Mouse (Mus musculus) heart, embryonic 10.5 days (tissue): ENCODE measurements around the gene Pak6. TPM values are rescaled to one million over a fixed set of nuclear protein-coding genes. Genes with fewer than 3 reads are reported as not detected.

Experiments
- DNase-seq: peaks from one replicate; pipeline ENCODE4 v3.0.0-alpha.2; 2017; ENCODE audit warnings: low spot score
- H3K27ac ChIP-seq: fragments of 300-500 bp; sonication (generic); 2 replicates; pipeline ENCODE4 v1.5.1; 2016; ENCODE audit warnings: mild to moderate bottlenecking
- H3K27me3 ChIP-seq: fragments of 300-500 bp; sonication (generic); 2 replicates; pipeline ENCODE4 v1.6.1; 2016; ENCODE audit warnings: mild to moderate bottlenecking; ENCODE audit not compliant: poor library complexity, insufficient read depth, severe bottlenecking
- H3K36me3 ChIP-seq: fragments of 300-500 bp; sonication (generic); 2 replicates; pipeline ENCODE4 v1.6.1; 2016; ENCODE audit warnings: mild to moderate bottlenecking, moderate library complexity
- H3K4me1 ChIP-seq: fragments of 300-500 bp; sonication (generic); 2 replicates; pipeline ENCODE4 v1.6.1; 2016; ENCODE audit warnings: mild to moderate bottlenecking
- H3K4me3 ChIP-seq: fragments of 300-500 bp; sonication (generic); 2 replicates; pipeline ENCODE4 v1.5.1; 2016; ENCODE audit warnings: mild to moderate bottlenecking, moderate library complexity
- H3K9me3 ChIP-seq: fragments of 300-500 bp; sonication (generic); 2 replicates; pipeline ENCODE4 v1.6.1; 2016; ENCODE audit warnings: mild to moderate bottlenecking, moderate library complexity
- WGBS: fragments of 180-500 bp; shearing (Covaris S2); methylation state at CpG from one replicate; pipeline ENCODE4 v1.1.7; 2016; 5-methylcytosine and 5-hydroxymethylcytosine counted together
- polyA plus RNA-seq: library from polyadenylated mRNA; unstranded; fragments of >200 nt; fragmentation: Nextera tagmentation; extraction: Ambion mirVana; gene quantifications from 2 replicates; pipeline ENCODE4 v1.2.1, GENCODE M21; 2016

The Pak6 gene
- polyA plus RNA-seq, 1 experiment from 2014 or later, result 1.7 TPM

GRCm38 (mm10) chr2:118671728-118672127 lies 8.6 kb downstream of the Pak6 start:
- no peak overlapping the region for H3K27ac ChIP-seq
- H3K36me3 ChIP-seq, result no peaks in the 10 kb centered on the region
- 63% methylated on average over 1 of the region's 1 CpGs for WGBS
- H3K27me3 ChIP-seq, result peaks cover 73% of the 10 kb centered on the region
- peaks cover 30% of the 10 kb centered on the region for H3K4me1 ChIP-seq
- no peak overlapping the region for H3K4me3 ChIP-seq
- no peak for DNase-seq
- no peaks in the 10 kb centered on the region for H3K9me3 ChIP-seq

- H3K4me3 ChIP-seq, result no peak overlapping the region
- no peak overlapping the region for H3K27ac ChIP-seq
- WGBS, result 23% methylated on average over 15 of the region's 15 CpGs
Measured at GRCm38 (mm10) chr2:118673686-118674465, 10.8 kb downstream of the Pak6 start.

GRCm38 (mm10) chr2:118674500-118674899 lies 11.4 kb downstream of the Pak6 start:
- H3K36me3 ChIP-seq, result no peaks in the 10 kb centered on the region
- H3K4me1 ChIP-seq, result peaks cover 32% of the 10 kb centered on the region
- no peak overlapping the region for H3K4me3 ChIP-seq
- H3K27ac ChIP-seq, result no peak overlapping the region
- DNase-seq, result no peak
- H3K9me3 ChIP-seq, result no peaks in the 10 kb centered on the region
- 7% methylated on average over 7 of the region's 7 CpGs for WGBS
- H3K27me3 ChIP-seq, result peaks cover 96% of the 10 kb centered on the region

More at GRCm38 (mm10) chr2:118673686-118674465, 10.8 kb downstream of the Pak6 start:
- Histone ChIP-seq H3K36me3 (no peaks in the 10 kb centered on the region), H3K4me1 (peaks cover 32% of the 10 kb centered on the region), H3K27me3 (peaks cover 95% of the 10 kb centered on the region), H3K9me3 (no peaks in the 10 kb centered on the region)
- DNase-seq, result no peak

- Histone ChIP-seq H3K4me3 (peak overlapping the region; percentile 71), H3K36me3 (no peaks in the 10 kb centered on the region), H3K27ac (peak overlapping the region; percentile 74), H3K4me1 (peaks cover 26% of the 10 kb centered on the region), H3K27me3 (peaks cover 99% of the 10 kb centered on the region), H3K9me3 (no peaks in the 10 kb centered on the region)
- no peak for DNase-seq
- under 1% methylated on average over 86 of the region's 89 CpGs for WGBS
Measured at GRCm38 (mm10) chr2:118676839-118677741, 14.0 kb downstream of the Pak6 start.

- H3K9me3 ChIP-seq, result no peaks in the 10 kb centered on the region
- peaks cover 31% of the 10 kb centered on the region for H3K4me1 ChIP-seq
- peaks cover 97% of the 10 kb centered on the region for H3K27me3 ChIP-seq
- DNase-seq, result no peak
- peak overlapping the region; percentile 74; the same call in 1 of the 2 replicates for H3K27ac ChIP-seq
- peak overlapping the region; percentile 71 for H3K4me3 ChIP-seq
- H3K36me3 ChIP-seq, result no peaks in the 10 kb centered on the region
- WGBS, result 3% methylated on average over 4 of the region's 4 CpGs
Measured at GRCm38 (mm10) chr2:118677817-118678216, 14.7 kb downstream of the Pak6 start.

GRCm38 (mm10) chr2:118679577-118679976 lies 16.5 kb downstream of the Pak6 start:
- Histone ChIP-seq H3K27ac (no peak overlapping the region), H3K36me3 (no peaks in the 10 kb centered on the region), H3K9me3 (no peaks in the 10 kb centered on the region), H3K4me1 (peaks cover 30% of the 10 kb centered on the region), H3K4me3 (no peak overlapping the region), H3K27me3 (peaks cover 86% of the 10 kb centered on the region)
- no peak for DNase-seq
- 60% methylated on average over 3 of the region's 3 CpGs for WGBS

- Histone ChIP-seq H3K27me3 (peaks cover 74% of the 10 kb centered on the region), H3K36me3 (no peaks in the 10 kb centered on the region), H3K9me3 (no peaks in the 10 kb centered on the region), H3K4me1 (peaks cover 25% of the 10 kb centered on the region), H3K4me3 (no peak overlapping the region), H3K27ac (no peak overlapping the region)
- no peak for DNase-seq
- 81% methylated on average over 6 of the region's 6 CpGs for WGBS
Measured at GRCm38 (mm10) chr2:118680926-118681325, 17.8 kb downstream of the Pak6 start.

GRCm38 (mm10) chr2:118682544-118683260 lies 19.6 kb downstream of the Pak6 start:
- Histone ChIP-seq H3K36me3 (no peaks in the 10 kb centered on the region), H3K27me3 (peaks cover 74% of the 10 kb centered on the region), H3K4me1 (peaks cover 13% of the 10 kb centered on the region), H3K27ac (0 out of 2 replicates have a peak overlapping the region, but pooled peaks have one; percentile 22), H3K9me3 (no peaks in the 10 kb centered on the region), H3K4me3 (no peak overlapping the region)
- DNase-seq, result no peak
- 47% methylated on average over 8 of the region's 8 CpGs for WGBS

- no peaks in the 10 kb centered on the region for H3K9me3 ChIP-seq
- H3K36me3 ChIP-seq, result no peaks in the 10 kb centered on the region
- H3K4me3 ChIP-seq, result no peak overlapping the region
- H3K27ac ChIP-seq, result no peak overlapping the region
- WGBS, result 81% methylated on average over 4 of the region's 4 CpGs
- peaks cover 10% of the 10 kb centered on the region for H3K4me1 ChIP-seq
- no peak for DNase-seq
- H3K27me3 ChIP-seq, result peaks cover 72% of the 10 kb centered on the region
Measured at GRCm38 (mm10) chr2:118685088-118685487, 22.0 kb downstream of the Pak6 start.

GRCm38 (mm10) chr2:118686693-118687092 lies 23.6 kb downstream of the Pak6 start:
- Histone ChIP-seq H3K9me3 (no peaks in the 10 kb centered on the region), H3K27ac (no peak overlapping the region), H3K27me3 (peaks cover 70% of the 10 kb centered on the region), H3K36me3 (no peaks in the 10 kb centered on the region), H3K4me1 (peaks cover 10% of the 10 kb centered on the region), H3K4me3 (no peak overlapping the region)
- WGBS, result 73% methylated on average over 8 of the region's 8 CpGs
- DNase-seq, result no peak

- peaks cover under 1% of the 10 kb centered on the region for H3K4me1 ChIP-seq
- H3K9me3 ChIP-seq, result no peaks in the 10 kb centered on the region
- H3K27ac ChIP-seq, result no peak overlapping the region
- H3K36me3 ChIP-seq, result no peaks in the 10 kb centered on the region
- no peak for DNase-seq
- 90% methylated on average over 3 of the region's 3 CpGs for WGBS
- H3K27me3 ChIP-seq, result peaks cover 72% of the 10 kb centered on the region
- no peak overlapping the region for H3K4me3 ChIP-seq
Measured at GRCm38 (mm10) chr2:118687791-118688190, 24.7 kb downstream of the Pak6 start.

- Histone ChIP-seq H3K4me1 (no peaks in the 10 kb centered on the region), H3K9me3 (no peaks in the 10 kb centered on the region), H3K4me3 (no peak overlapping the region), H3K27ac (no peak overlapping the region), H3K27me3 (peaks cover 86% of the 10 kb centered on the region), H3K36me3 (no peaks in the 10 kb centered on the region)
- 70% methylated on average over 10 of the region's 10 CpGs for WGBS
- no peak for DNase-seq
Measured at GRCm38 (mm10) chr2:118689875-118690274, 26.8 kb downstream of the Pak6 start.
